Mouse (Mus musculus) bone marrow, adult 2 months (tissue): ENCODE results near the gene Gm11111.

Source experiments
- CTCF ChIP-seq: fragments of 200-500 bp; IDR thresholded peaks from 2 replicates; pipeline ENCODE4 v1.5.1; 2011; ENCODE audit warnings: low read length, control low read depth; ENCODE audit not compliant: control insufficient read depth, insufficient read depth
- POLR2A ChIP-seq: fragments of 200-500 bp; IDR thresholded peaks from 2 replicates; pipeline ENCODE4 v1.6.1; 2011; ENCODE audit warnings: low read depth, mild to moderate bottlenecking, control low read depth, low read length, borderline replicate concordance; ENCODE audit not compliant: control insufficient read depth

GRCm38 (mm10) chr5:98569029-98569513 lies 16.6 kb downstream of the Gm11111 start:
- no peak for TF ChIP-seq CTCF
- no peak for TF ChIP-seq POLR2A
